Mouse (Mus musculus) layer of hippocampus, adult 2 months (tissue): ENCODE results near the gene Klk6. TPM values are rescaled to one million over a fixed set of nuclear protein-coding genes. Genes with fewer than 3 reads are reported as not detected.

Experiments
- DNase-seq, 2 experiments: peaks; one replicate each; pipeline ENCODE4 v3.0.0; 2022; ENCODE audit warnings: low spot score in 2 of 2
- H3K27ac ChIP-seq: fragments of 200-600 bp; 2 replicates; pipeline ENCODE4 v1.8.1; 2022
- H3K4me3 ChIP-seq: fragments of 200-600 bp; 2 replicates; pipeline ENCODE4 v1.8.1; 2022; ENCODE audit warnings: mild to moderate bottlenecking
- CTCF ChIP-seq: fragments of 200-600 bp; conservative IDR thresholded peaks from 2 replicates; pipeline ENCODE4 v1.8.1; 2022; ENCODE audit warnings: antibody characterized with exemption, mild to moderate bottlenecking, moderate library complexity
- total RNA-seq, 2 experiments: library from RNA; stranded (reverse); gene quantifications; 2 replicates each; pipeline ENCODE4 v1.2.3; 2021

The Klk6 gene
- total RNA-seq, 2 experiments from 2014 or later: 0.87 TPM; not detected in 1

DNA sequence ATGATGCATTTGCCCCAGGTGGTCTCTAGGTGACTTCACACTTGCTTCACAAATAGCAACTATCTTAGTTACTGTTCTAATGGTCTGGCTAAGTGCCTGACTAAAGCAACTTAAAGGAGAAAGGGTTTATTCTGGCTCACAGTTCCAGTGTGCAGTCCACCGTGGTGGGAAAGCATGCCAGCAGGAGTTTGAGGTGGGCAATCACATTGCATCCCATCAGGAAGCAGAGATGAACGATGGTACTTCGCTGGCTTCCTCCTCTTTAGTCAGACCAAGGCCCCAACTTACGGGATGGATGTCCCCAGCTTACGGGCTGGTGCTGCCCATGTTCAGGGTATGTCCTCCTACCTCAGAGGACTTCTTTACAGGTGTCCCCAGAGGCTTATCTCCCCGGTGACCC lies 27.3 kb downstream of the Klk6 start:
- Histone ChIP-seq H3K4me3 (no peak overlapping the region), H3K27ac (no peak overlapping the region)
- no peak for DNase-seq
- TF ChIP-seq CTCF: no peak

DNA sequence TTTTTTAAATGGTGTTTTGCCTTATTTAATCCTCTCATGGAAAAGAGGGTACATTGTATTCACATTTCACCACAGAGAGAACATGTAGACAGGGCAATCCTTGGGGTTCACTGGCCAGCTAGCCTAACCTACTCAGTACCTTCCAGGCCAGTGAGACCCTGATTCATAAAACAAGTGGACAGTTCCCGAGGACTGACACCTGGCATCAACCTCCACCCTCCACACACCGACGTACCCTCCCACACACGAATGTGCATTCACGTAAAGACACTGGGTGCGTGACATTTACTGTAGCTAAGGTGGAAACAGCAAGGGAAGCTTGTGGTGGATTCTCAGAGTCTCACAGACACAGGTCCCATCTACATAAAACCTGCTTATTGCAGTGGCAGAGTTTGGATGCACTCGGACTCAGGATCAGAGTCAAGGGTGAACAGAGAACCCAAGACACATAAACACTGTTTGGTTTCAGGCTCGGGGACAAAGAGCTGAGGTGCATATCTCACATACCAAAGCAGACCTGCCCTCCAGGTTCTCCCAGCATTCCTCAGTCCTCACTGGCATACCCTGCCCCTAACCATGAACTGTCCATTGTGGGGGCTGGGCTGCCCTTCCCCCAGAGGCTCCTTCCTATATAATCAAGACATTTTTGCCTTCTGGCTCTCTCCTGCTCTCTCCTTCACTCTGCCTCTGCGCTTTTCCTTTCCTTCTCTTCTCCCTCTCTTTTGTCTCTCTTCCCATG lies 30.5 kb downstream of the Klk6 start:
- no peak for TF ChIP-seq CTCF
- DNase-seq: no peak
- Histone ChIP-seq H3K4me3 (no peak overlapping the region), H3K27ac (no peak overlapping the region)

DNA sequence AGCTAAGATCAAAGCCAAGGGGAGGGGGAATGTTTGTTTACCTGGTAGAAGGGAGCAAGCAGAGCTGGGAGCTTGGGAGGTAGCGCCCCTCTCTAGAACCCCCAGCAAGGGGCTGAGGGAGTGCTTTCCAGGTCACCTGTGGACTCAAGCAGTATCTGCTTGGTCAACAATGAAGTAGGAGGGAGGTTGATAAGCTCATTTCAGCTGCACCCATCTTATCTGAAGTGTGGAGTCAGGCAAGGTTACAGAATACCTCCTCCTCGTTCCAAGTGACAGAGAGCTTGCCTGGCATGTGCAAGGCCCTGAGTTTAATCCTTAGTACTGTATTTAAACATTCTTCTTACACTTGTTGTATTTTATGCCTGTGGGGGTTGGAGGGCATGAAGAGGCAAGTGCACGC lies 31.4 kb downstream of the Klk6 start:
- no peak for TF ChIP-seq CTCF
- DNase-seq: no peak
- Histone ChIP-seq H3K27ac (no peak overlapping the region), H3K4me3 (no peak overlapping the region)

DNA sequence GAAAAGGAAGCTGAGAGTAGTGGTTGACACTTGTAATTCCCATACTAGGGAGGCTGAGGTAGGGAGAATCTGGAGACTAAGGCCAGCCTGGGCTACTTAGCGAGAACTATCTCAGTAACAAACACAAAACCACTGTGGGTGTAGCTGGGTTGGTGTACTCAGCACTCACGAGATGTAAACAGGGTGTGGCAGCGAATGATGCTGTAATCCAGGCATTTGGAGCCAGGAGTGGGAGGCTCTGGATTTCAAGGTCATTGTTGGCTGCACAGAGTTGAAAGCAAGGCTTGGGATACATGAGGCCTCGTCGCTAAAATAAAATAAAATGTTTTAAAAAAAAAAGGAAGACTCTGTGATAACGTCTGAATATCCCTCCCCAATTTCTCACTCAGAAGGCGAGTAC lies 32.0 kb downstream of the Klk6 start:
- Histone ChIP-seq H3K4me3 (no peak overlapping the region), H3K27ac (no peak overlapping the region)
- no peak for DNase-seq
- no peak for TF ChIP-seq CTCF

DNA sequence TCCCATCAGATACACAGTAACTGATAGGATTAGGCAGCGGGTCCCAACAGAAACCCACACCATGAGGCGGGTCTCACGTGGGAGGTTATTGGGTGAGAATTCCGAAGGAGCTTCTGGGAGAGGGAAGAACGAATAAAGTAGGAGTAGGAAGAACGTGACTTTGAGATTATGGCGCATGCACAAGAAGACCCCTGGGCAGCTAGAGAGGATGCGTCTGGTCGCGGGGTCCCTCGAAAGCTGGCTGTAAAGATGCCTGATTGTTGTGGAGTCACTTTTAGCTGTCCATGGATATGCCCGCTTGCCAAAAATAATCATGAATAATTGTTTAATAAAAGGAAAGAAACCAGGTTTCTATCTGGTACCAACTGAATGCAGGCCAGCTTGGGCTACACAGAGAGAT lies 33.2 kb downstream of the Klk6 start:
- no peak for TF ChIP-seq CTCF
- Histone ChIP-seq H3K4me3 (no peak overlapping the region), H3K27ac (no peak overlapping the region)
- DNase-seq: no peak

DNA sequence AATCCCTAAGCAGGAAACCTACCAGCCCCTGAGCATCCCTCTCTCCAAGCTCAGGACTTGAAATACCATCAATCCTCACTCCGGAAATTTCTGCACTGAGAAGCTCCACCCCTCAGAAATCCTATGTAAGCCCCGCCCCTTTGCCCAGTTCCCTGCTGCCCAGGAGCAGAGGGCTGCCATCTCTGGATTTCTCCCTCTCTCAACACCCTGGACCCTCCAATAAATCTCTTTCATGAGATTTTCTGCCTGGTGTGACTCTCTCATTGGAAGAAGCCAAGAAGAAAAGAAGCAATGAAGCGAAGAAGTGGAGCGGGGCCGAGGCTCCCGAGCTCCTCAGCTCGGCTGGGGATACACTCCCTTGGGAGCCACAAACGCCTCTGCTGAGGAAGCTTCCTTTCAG lies 36.1 kb downstream of the Klk6 start:
- TF ChIP-seq CTCF: no peak
- DNase-seq: no peak
- H3K27ac ChIP-seq: no peak overlapping the region
- H3K4me3 ChIP-seq: no peak overlapping the region

DNA sequence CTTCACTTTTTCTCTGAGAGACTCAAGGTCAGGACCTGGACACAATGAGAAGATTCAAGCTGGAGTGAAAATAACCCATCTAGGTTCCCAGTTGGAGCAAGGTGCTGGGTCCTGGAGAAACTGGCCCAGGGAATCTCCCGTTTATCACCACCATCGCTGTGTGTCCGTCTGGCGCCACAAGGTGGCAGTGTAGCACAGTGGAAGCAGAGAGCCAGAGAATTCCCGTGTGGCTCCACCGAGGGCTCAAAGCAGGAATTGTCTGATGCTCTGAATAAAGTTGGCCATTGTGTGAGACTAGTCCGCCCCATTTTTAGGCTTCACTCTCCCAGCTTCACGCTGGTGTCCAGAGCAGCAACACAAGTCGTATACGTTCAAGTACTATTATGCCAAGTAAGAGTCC lies 48.9 kb downstream of the Klk6 start:
- DNase-seq: peak; percentile 65 to 85
- Histone ChIP-seq H3K27ac (no peak overlapping the region), H3K4me3 (no peak overlapping the region)
- peak; percentile 90 for TF ChIP-seq CTCF

DNA sequence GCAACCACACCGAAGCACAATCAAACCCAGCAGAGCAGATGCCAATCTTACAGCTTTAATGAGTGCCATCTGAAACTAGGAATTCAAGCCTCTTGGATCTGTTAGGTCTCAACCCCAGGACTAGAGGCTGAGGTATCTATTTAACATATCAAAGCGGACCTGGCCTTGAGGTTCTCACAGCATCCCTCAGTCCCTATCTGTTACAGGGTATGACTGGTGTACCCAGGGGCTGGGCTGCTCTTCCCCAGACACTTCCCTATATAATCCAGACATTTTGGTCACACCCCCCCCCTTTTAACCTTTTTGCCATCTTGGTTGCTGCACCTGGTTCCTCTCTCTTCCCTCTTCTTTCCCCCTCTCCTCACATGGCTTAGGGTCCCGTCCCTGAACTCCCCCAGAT lies 49.4 kb downstream of the Klk6 start:
- Histone ChIP-seq H3K27ac (no peak overlapping the region), H3K4me3 (no peak overlapping the region)
- no peak for TF ChIP-seq CTCF
- no peak for DNase-seq

DNA sequence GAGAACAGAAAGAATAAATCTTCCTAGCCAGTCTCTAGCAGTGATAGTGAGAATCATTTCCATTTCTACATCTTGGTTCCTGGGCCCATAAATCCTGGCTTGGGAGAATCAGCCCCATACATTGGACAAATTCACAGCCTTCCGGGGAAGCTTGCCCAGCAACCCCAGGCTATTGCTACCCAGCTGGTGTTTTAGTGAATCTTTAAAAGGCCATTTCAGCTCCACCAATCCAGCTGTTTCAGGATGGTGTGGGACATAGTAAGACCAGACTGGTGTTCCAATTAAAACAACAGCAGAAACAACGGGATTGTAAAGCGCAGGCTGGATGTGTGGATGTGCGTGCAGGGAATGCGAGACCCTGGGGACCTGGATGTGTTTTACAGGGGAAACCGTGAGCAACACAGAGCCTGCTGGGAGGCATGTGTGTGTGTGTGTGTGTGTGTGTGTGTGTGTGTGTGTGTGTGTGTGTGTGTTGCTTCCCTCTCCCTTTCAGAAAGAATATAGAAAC lies 50.6 kb downstream of the Klk6 start:
- TF ChIP-seq CTCF: no peak
- DNase-seq: no peak
- Histone ChIP-seq H3K27ac (no peak overlapping the region), H3K4me3 (no peak overlapping the region)

DNA sequence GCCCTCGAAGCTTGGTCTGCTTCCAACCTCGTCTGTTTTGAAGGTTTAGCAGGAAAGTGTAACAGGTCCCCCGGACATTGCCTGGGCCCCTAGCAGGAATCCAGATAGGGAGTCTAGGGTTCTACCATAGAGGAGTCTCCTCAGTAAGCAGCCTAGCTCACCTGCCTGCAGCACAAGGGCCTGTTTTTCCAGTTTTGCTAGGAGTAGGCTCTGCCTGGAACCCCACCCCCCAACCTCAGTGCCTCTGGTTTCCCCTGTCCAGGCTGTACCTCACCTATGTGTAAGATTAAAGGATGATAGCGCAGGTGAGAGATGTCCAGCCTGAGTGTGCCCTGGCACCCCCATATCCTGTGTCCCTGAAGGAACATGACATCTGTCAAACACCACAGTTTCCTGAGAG lies 52.1 kb downstream of the Klk6 start:
- no peak for TF ChIP-seq CTCF
- Histone ChIP-seq H3K27ac (no peak overlapping the region), H3K4me3 (no peak overlapping the region)
- no peak for DNase-seq

DNA sequence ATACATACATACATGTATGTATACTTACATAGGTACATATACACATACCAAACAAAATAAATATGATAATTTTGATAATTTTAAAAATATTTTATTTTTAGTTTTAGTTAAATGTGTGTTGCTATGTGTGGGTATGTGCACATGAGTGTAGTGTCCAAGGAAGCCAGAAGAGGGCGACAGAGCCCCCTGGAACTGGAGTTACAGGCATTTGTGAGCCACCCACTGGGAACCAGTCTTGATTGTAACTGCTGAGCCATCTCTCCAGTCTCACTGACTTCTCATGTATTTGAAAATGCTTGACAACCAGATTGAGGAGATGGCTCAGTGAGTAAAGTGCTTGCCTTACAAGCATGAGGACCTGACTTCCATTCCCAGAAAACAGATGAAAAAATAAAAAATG lies 54.0 kb downstream of the Klk6 start:
- Histone ChIP-seq H3K4me3 (no peak overlapping the region), H3K27ac (no peak overlapping the region)
- no peak for DNase-seq
- peak; percentile 28; the same call in 1 of the 2 replicates for TF ChIP-seq CTCF

DNA sequence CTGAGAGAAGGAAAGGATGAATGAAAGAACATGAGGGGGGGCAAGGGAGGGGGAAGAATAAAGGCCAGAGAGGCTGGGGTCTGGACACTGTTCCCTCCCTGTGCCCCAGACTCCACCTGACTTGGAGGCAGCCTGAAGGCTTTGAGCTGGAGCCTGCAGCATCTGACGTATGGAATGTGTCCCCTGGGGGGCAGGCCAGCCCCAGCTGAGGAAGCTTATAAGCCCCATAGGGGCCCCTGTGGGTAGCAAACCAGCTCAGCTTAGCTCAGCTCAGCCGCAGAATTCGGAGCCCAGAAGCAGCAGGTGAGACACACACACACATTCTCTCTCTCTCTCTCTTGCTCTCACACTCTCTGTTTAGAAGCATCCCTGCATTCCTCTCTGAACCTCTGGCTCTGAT lies 56.6 kb downstream of the Klk6 start, which contains the start of gene Klk4:
TSS of gene Klk4 (plus strand) at position 249 of the 400 bp plus-strand sequence.
- no peak within 1 kb of the TSS for H3K27ac ChIP-seq
- DNase-seq: no peak
- no peak for TF ChIP-seq CTCF
- H3K4me3 ChIP-seq: no peak within 1 kb of the TSS

Other genes with a start within 250 kb of the Klk6 start
- 10 to 100 TPM; 19.5 to 19.8 TPM for gene Zfp719, start 244.9 kb upstream of the Klk6 start, total RNA-seq
- gene Zfp819, start 217.3 kb upstream of the Klk6 start, total RNA-seq: under 1 TPM in 1 of 2 experiments, not detected in 1; 0.27 TPM
- gene Ceacam18, start 189.8 kb upstream of the Klk6 start, total RNA-seq: not detected
- 1 to 10 TPM in 1 of 2 experiments, under 1 TPM in 1; 0.97 to 1.3 TPM for gene Siglece, start 164.3 kb upstream of the Klk6 start, total RNA-seq
- 10 to 100 TPM; 10.9 to 11.1 TPM for gene Ctu1, start 152.5 kb upstream of the Klk6 start, total RNA-seq
- not detected for gene Klk14, start 134.1 kb upstream of the Klk6 start, total RNA-seq
- gene Klk13, start 111.9 kb upstream of the Klk6 start, total RNA-seq: not detected
- not detected for gene Klk12, start 55.6 kb upstream of the Klk6 start, total RNA-seq
- not detected for gene Klk11, start 49.9 kb upstream of the Klk6 start, total RNA-seq
- 1 to 10 TPM; 1.5 to 1.7 TPM for gene Klk10, start 43.5 kb upstream of the Klk6 start, total RNA-seq
- not detected for gene Klk9, start 32.6 kb upstream of the Klk6 start, total RNA-seq
- 10 to 100 TPM; 25.2 to 27.6 TPM for gene Klk8, start 26.9 kb upstream of the Klk6 start, total RNA-seq
- under 1 TPM; 0.25 to 0.26 TPM for gene Klk7, start 13.2 kb upstream of the Klk6 start, total RNA-seq
- gene Klk5, start 17.5 kb downstream of the Klk6 start, total RNA-seq: not detected
- not detected for gene Klk4, start 56.7 kb downstream of the Klk6 start, total RNA-seq
- not detected for gene Klk15, start 109.2 kb downstream of the Klk6 start, total RNA-seq
- not detected for gene Klk1b8, start 126.2 kb downstream of the Klk6 start, total RNA-seq
- gene Klk1b1, start 142.3 kb downstream of the Klk6 start, total RNA-seq: not detected
- not detected for gene Klk1b9, start 151.6 kb downstream of the Klk6 start, total RNA-seq
- not detected for gene Klk1b11, start 171.4 kb downstream of the Klk6 start, total RNA-seq
- gene Klk1b26, start 187.7 kb downstream of the Klk6 start, total RNA-seq: not detected
- gene Klk1b27, start 227.8 kb downstream of the Klk6 start, total RNA-seq: not detected